Mouse (Mus musculus) liver, embryonic 15.5 days (tissue): ENCODE measurements around the gene Olfr209. TPM values are rescaled to one million over a fixed set of nuclear protein-coding genes. Genes with fewer than 3 reads are reported as not detected.
"Not testable (repeated sequence)": the region's sequence is repeated elsewhere in the genome, so short reads cannot be mapped to it uniquely, and the experiment has no call there.

Experiments used
- ATAC-seq: fragments of 200-750 bp; cut with Nextera tagmentation; 2 replicates; pipeline ENCODE4 v1.8.0; 2017; ENCODE audit warnings: moderate number of reproducible peaks, mild to moderate bottlenecking, moderate library complexity; ENCODE audit not compliant: insufficient read depth
- H3K27ac ChIP-seq: fragments of 300-500 bp; sonication (generic); replicated peaks from 2 replicates; pipeline ENCODE4 v1.5.1; 2015; ENCODE audit warnings: mild to moderate bottlenecking, inconsistent platforms
- H3K27me3 ChIP-seq: fragments of 300-500 bp; sonication (generic); 2 replicates; pipeline ENCODE4 v1.6.1; 2015; ENCODE audit warnings: mild to moderate bottlenecking, inconsistent platforms
- H3K36me3 ChIP-seq: fragments of 300-500 bp; sonication (generic); replicated peaks from 2 replicates; pipeline ENCODE4 v1.6.1; 2015; ENCODE audit warnings: moderate library complexity, mild to moderate bottlenecking, inconsistent platforms
- H3K4me1 ChIP-seq: fragments of 300-500 bp; sonication (generic); replicated peaks from 2 replicates; pipeline ENCODE4 v1.6.1; 2015; ENCODE audit warnings: inconsistent platforms
- H3K4me2 ChIP-seq: fragments of 300-500 bp; sonication (generic); 2 replicates; pipeline ENCODE4 v1.6.1; 2015; ENCODE audit warnings: moderate library complexity, mild to moderate bottlenecking, inconsistent platforms
- H3K4me3 ChIP-seq: fragments of 300-500 bp; sonication (generic); replicated peaks from 2 replicates; pipeline ENCODE4 v1.5.1; 2015; ENCODE audit warnings: mild to moderate bottlenecking, inconsistent platforms
- H3K9ac ChIP-seq: fragments of 300-500 bp; sonication (generic); 2 replicates; pipeline ENCODE4 v1.6.1; 2015; ENCODE audit warnings: moderate library complexity, mild to moderate bottlenecking, inconsistent platforms
- H3K9me3 ChIP-seq: fragments of 300-500 bp; sonication (generic); replicated peaks from 2 replicates; pipeline ENCODE4 v1.6.1; 2016; ENCODE audit warnings: inconsistent platforms
- WGBS: fragments of 180-500 bp; shearing (Covaris S2); methylation state at CpG from one replicate; pipeline ENCODE4 v1.1.7; 2015; ENCODE audit warnings: mixed read lengths; ENCODE audit not compliant: insufficient replicate concordance; 5-methylcytosine and 5-hydroxymethylcytosine counted together
- polyA plus RNA-seq: library from polyadenylated mRNA; unstranded; fragments of >200 nt; fragmentation: Nextera tagmentation; extraction: Ambion mirVana; gene quantifications from 2 replicates; pipeline ENCODE4 v1.2.1, GENCODE M21; 2015

Gene Olfr209
- polyA plus RNA-seq, 1 experiment from 2014 or later = not detected

DNA sequence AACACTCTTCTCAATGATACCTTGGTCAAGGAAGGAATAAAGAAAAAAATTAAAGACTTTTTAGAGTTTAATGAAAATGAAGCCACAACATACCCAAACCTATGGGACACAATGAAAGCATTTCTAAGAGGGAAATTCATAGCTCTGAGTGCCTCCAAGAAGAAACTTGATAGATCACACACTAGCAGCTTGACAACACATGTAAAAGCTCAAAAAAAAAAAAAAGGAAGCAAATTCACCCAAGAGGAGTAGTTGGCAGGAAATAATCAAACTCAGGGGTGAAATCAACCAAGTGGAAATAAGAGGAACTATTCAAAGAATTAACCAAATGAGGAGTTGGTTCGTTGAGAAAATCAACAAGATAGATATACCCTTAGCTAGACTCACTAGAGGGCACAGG is 40.5 kb downstream of the Olfr209 start:
- not testable (repeated sequence) for ATAC-seq, H3K9ac ChIP-seq
- 30% methylated on average over 1 of the region's 1 CpGs for WGBS

DNA sequence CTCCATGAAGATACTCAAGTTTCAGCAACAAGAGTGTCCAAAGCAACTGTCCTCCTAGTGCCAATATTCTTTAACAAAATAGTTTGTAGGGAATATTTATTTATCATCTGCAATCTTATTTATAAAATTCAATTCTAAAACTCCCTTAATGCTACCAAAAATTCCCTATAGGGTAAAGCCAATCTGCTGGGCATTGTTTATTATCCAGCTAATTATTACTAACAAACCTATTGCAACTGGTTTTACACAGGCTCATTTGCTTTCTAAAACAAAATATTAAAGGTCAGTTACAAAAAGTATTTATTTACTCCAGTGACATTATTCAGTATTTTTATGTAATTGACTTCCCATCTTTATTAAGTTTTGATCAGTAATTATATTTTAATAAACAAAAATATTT is 45.6 kb downstream of the Olfr209 start, which contains the start of gene Olfr204:
Gene Olfr204 (minus strand): TSS at position 101 of the 400 bp plus-strand sequence.
- H3K27me3 ChIP-seq = no peaks in the 10 kb centered on the region
- no peak within 1 kb of the TSS for H3K9ac ChIP-seq
- H3K27ac ChIP-seq = no peak within 1 kb of the TSS
- no peaks in the 10 kb centered on the region for H3K36me3 ChIP-seq
- no peak within 1 kb of the TSS for H3K4me2 ChIP-seq
- no peak for ATAC-seq
- no peak within 1 kb of the TSS for H3K4me3 ChIP-seq
- H3K4me1 ChIP-seq = no peaks in the 10 kb centered on the region
- no peaks in the 10 kb centered on the region for H3K9me3 ChIP-seq

More for the DNA sequence above, 40.5 kb downstream of the Olfr209 start:
- H3K4me3 ChIP-seq, H3K9me3 ChIP-seq, H3K27me3 ChIP-seq, H3K4me2 ChIP-seq, H3K27ac ChIP-seq, H3K36me3 ChIP-seq, H3K4me1 ChIP-seq: not testable (repeated sequence)

Other genes with a start within 250 kb of the Olfr209 start
- gene Olfr194, start 242.9 kb downstream of the Olfr209 start, polyA plus RNA-seq = not detected in 2 replicates
- gene Olfr195, start 216.9 kb downstream of the Olfr209 start, polyA plus RNA-seq = not detected in 2 replicates
- not detected in 2 replicates for gene Olfr196, start 193.5 kb downstream of the Olfr209 start, polyA plus RNA-seq
- gene Olfr198, start 160.5 kb downstream of the Olfr209 start, polyA plus RNA-seq = not detected in 2 replicates
- not detected in 2 replicates for gene Olfr199, start 144.2 kb downstream of the Olfr209 start, polyA plus RNA-seq
- gene Olfr201, start 91.4 kb downstream of the Olfr209 start, polyA plus RNA-seq = 0.07 and 0.10 TPM in 2 replicates
- not detected in 2 replicates for gene Olfr202, start 77.2 kb downstream of the Olfr209 start, polyA plus RNA-seq
- gene Olfr203, start 65.1 kb downstream of the Olfr209 start, polyA plus RNA-seq = not detected in 2 replicates
- gene Olfr204, start 45.7 kb downstream of the Olfr209 start, polyA plus RNA-seq = not detected in 2 replicates
- not detected in 2 replicates for gene Olfr205, start 32.9 kb downstream of the Olfr209 start, polyA plus RNA-seq
- gene Olfr206, start 14.7 kb downstream of the Olfr209 start, polyA plus RNA-seq = not detected in 2 replicates
- gene Gabrr3, start 43.3 kb upstream of the Olfr209 start, polyA plus RNA-seq = not detected in 2 replicates
- gene Riox2, start 107.8 kb upstream of the Olfr209 start, polyA plus RNA-seq = 13.9 TPM in 2 replicates
- gene Crybg3, start 237.0 kb upstream of the Olfr209 start, polyA plus RNA-seq = 0.81 and 1.0 TPM in 2 replicates